Mouse (Mus musculus): ENCODE measurements around the gene Gm17521.
"Not testable (repeated sequence)": the region's sequence is repeated elsewhere in the genome, so short reads cannot be mapped to it uniquely, and the experiment has no call there.

Gm17521 gene

GRCm38 (mm10) chrX:123029569-123029968 is at the start of gene Gm17521:
Gm17521 (minus strand) TSS chrX:123029669.
- in situ Hi-C loops (cut with MboI, MseI): not testable (repeated sequence)

- in situ Hi-C loops (cut with MboI, MseI): no loop called here
These were observed 14.5 kb upstream of the Gm17521 start for GRCm38 (mm10) chrX:123043956-123044355.

- in situ Hi-C loops (cut with MboI, MseI): no loop called here
These were observed 14.0 kb upstream of the Gm17521 start for GRCm38 (mm10) chrX:123043516-123043915.
